37 mouse cellular contexts compared by ENCODE assay signal in the genomic region with DNA sequence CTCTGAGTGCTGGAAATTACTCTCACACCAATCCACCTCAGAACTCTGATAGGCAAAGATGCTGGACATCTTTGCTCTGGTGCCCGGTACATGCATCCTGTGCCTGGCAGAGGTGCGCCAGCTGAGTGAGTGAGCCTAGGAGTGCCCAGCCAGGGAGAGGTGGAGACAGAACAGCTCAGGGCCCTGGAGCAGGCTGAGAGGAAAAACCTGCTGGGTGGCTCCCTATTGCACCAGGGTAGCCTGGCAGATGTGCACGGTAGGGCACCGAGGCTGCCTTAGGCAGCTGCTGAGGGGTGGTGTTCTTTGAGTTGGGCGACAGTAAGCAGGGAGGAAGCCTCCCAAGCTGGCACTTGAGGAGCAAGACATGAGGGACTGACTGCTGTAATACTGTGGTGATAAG. TPM values are rescaled to one million over a fixed set of nuclear protein-coding genes. Genes with fewer than 3 reads are reported as not detected.
A peak's percentile ranks its signal among the peaks of the same experiment; 100 is the strongest.
DNase-seq lines count a peak whose midpoint lies in the region; ATAC-seq and TF ChIP-seq lines count a peak whose summit lies in the region.
"Had no signal": no experiment of that assay in that cellular context is flagged by ENCODE, and none has a peak within 500 bp of the region (broad histone marks: within the 10 kb centered on the region; RNA-seq: fewer than 3 reads in every experiment).

Gene Acer1 (minus strand): TSS at position 114 of the 400 bp plus-strand sequence.

- H3K9ac ChIP-seq in heart, embryonic 12.5 days: no peak within 1 kb of the TSS
- no peak within 1 kb of the TSS for H3K9ac ChIP-seq in intestine, postnatal 0 days (ENCODE audit: low read depth, low read length)
- no peak within 1 kb of the TSS for H3K9ac ChIP-seq in stomach, embryonic 16.5 days (ENCODE audit: low read length)
- H3K9ac ChIP-seq: forebrain, postnatal 0 days; heart, embryonic 13.5 days; hindbrain, embryonic 12.5 days; liver, embryonic 15.5 days; lung, embryonic 14.5 days; neural tube, embryonic 12.5 days had no signal

- peak; percentile 86 for DNase-seq in heart, adult 11 months
- DNase-seq in gonadal fat pad, adult 2 months (ENCODE audit: low read depth): peak; percentile 58
- DNase-seq in spleen, postnatal 4 days (ENCODE audit: low spot score in 2 of 2): no peak
- DNase-seq: adrenal gland, postnatal 36 days; cerebellum, adult 2 months; cerebellum, postnatal 14 days; forebrain, postnatal 0 days; gastrocnemius, postnatal 10 days; heart, adult 18-20 months; heart, postnatal 36 days; kidney, adult 11 months; left cerebral cortex, postnatal 4 days; liver; lung, embryonic 14.5 days; lung, postnatal 14 days; right cerebral cortex, adult 18-20 months; thymus, postnatal 14 days had no signal

- no peaks in the 10 kb centered on the region for H3K9me3 ChIP-seq in heart, embryonic 12.5 days (replicated peaks)
- H3K9me3 ChIP-seq in intestine, postnatal 0 days (ENCODE audit: control insufficient read depth): no peaks in the 10 kb centered on the region
- no peaks in the 10 kb centered on the region for H3K9me3 ChIP-seq in stomach, embryonic 16.5 days (replicated peaks; ENCODE audit: control insufficient read depth, low read length)
- H3K9me3 ChIP-seq: forebrain, embryonic 10.5 days; heart, embryonic 13.5 days; hindbrain, embryonic 12.5 days; liver, embryonic 15.5 days; neural tube, embryonic 12.5 days had no signal

- H3K4me1 ChIP-seq in heart, embryonic 12.5 days (replicated peaks): no peaks in the 10 kb centered on the region
- peaks cover 3% of the 10 kb centered on the region; the same call in 1 of the 2 replicates for H3K4me1 ChIP-seq in intestine, postnatal 0 days (replicated peaks; ENCODE audit: control insufficient read depth, insufficient read depth, low read length)
- no peaks in the 10 kb centered on the region for H3K4me1 ChIP-seq in stomach, embryonic 16.5 days (ENCODE audit: control insufficient read depth, insufficient read depth, low read length)
- H3K4me1 ChIP-seq: forebrain, embryonic 10.5 days; heart, embryonic 13.5 days; hindbrain, embryonic 12.5 days; neural tube, embryonic 12.5 days had no signal

- H3K27me3 ChIP-seq in heart, embryonic 12.5 days (replicated peaks): no peaks in the 10 kb centered on the region
- H3K27me3 ChIP-seq in intestine, postnatal 0 days (replicated peaks; ENCODE audit: control insufficient read depth, insufficient read depth, low read length): no peaks in the 10 kb centered on the region
- no peaks in the 10 kb centered on the region for H3K27me3 ChIP-seq in stomach, embryonic 16.5 days (ENCODE audit: control insufficient read depth, insufficient read depth, low read length)
- H3K27me3 ChIP-seq: hindbrain, embryonic 12.5 days; liver, embryonic 15.5 days; neural tube, embryonic 12.5 days had no signal

- ATAC-seq in heart, embryonic 12.5 days (ENCODE audit: insufficient number of reproducible peaks, low FRiP score): no peak
- ATAC-seq in intestine, postnatal 0 days: peak; percentile 37; the same call in 1 of the 2 replicates
- peak; percentile 25; the same call in 1 of the 2 replicates for ATAC-seq in stomach, embryonic 16.5 days (ENCODE audit: insufficient read depth, low FRiP score)
- ATAC-seq in erythroid progenitor cell, adult 5-6 weeks (replicated peaks; ENCODE audit: low FRiP score, poor library complexity, severe bottlenecking): no peak
- ATAC-seq: CD4-positive, CD25-positive, alpha-beta regulatory T cell, adult 4 months; forebrain, postnatal 0 days; hindbrain, postnatal 0 days; midbrain, embryonic 16.5 days had no signal

- 57% methylated on average over 5 of the region's 5 CpGs for WGBS in heart, embryonic 12.5 days
- 46% methylated on average over 5 of the region's 5 CpGs for WGBS in intestine, postnatal 0 days
- WGBS in stomach, embryonic 16.5 days: 73% methylated on average over 5 of the region's 5 CpGs

- no peak within 1 kb of the TSS for H3K27ac ChIP-seq in heart, embryonic 12.5 days (ENCODE audit: poor library complexity, severe bottlenecking)
- peak within 1 kb of the TSS; percentile 54; the same call in 1 of the 2 replicates for H3K27ac ChIP-seq in intestine, postnatal 0 days (ENCODE audit: low read depth, low read length)
- no peak within 1 kb of the TSS for H3K27ac ChIP-seq in stomach, embryonic 16.5 days (ENCODE audit: low read length)
- H3K27ac ChIP-seq: forebrain, embryonic 10.5 days; heart, embryonic 13.5 days; hindbrain, embryonic 12.5 days; hindbrain, postnatal 0 days; liver, embryonic 15.5 days; neural tube, embryonic 12.5 days had no signal

- H3K4me3 ChIP-seq in heart, embryonic 12.5 days: no peak within 1 kb of the TSS
- H3K4me3 ChIP-seq in intestine, postnatal 0 days (ENCODE audit: low read depth, low read length): no peak within 1 kb of the TSS
- no peak within 1 kb of the TSS for H3K4me3 ChIP-seq in stomach, embryonic 16.5 days (replicated peaks; ENCODE audit: low read length)
- H3K4me3 ChIP-seq: forebrain, embryonic 10.5 days; heart, embryonic 13.5 days; hindbrain, embryonic 12.5 days; liver, embryonic 15.5 days; myocyte; neural tube, embryonic 12.5 days had no signal

- no peaks in the 10 kb centered on the region for H3K36me3 ChIP-seq in heart, embryonic 12.5 days
- no peaks in the 10 kb centered on the region for H3K36me3 ChIP-seq in intestine, postnatal 0 days (ENCODE audit: control insufficient read depth, insufficient read depth)
- H3K36me3 ChIP-seq in stomach, embryonic 16.5 days (ENCODE audit: control insufficient read depth, insufficient read depth, low read length): no peaks in the 10 kb centered on the region
- H3K36me3 ChIP-seq: forebrain, embryonic 10.5 days; heart, embryonic 13.5 days; hindbrain, embryonic 12.5 days; liver, embryonic 15.5 days; neural tube, embryonic 12.5 days had no signal

- H3K4me2 ChIP-seq in heart, embryonic 12.5 days: no peak within 1 kb of the TSS
- peak within 1 kb of the TSS; percentile 43 for H3K4me2 ChIP-seq in intestine, postnatal 0 days (replicated peaks; ENCODE audit: low read depth)
- H3K4me2 ChIP-seq in stomach, embryonic 16.5 days (ENCODE audit: low read depth, low read length): no peak within 1 kb of the TSS
- H3K4me2 ChIP-seq: heart, embryonic 13.5 days; hindbrain, embryonic 12.5 days; liver, embryonic 15.5 days; lung, embryonic 14.5 days; midbrain, embryonic 11.5 days; neural tube, embryonic 12.5 days had no signal

- no peak for TF ChIP-seq CTCF in intestine, postnatal 0 days (IDR thresholded peaks at IDR 0.05; ENCODE audit: low read depth)

RNA-seq across cellular contexts. Expression of gene Acer1, which starts in this region (rescaled TPM):
- not detected in 2 replicates for polyA plus RNA-seq in heart, embryonic 12.5 days (2016; fragmentation: Nextera tagmentation; extraction: Ambion mirVana)
- polyA plus RNA-seq in gonadal fat pad, adult 2 months (2012; rRNA removed): not detected in 2 replicates
- polyA plus RNA-seq in intestine, postnatal 0 days (2015; fragmentation: Nextera tagmentation; extraction: Ambion mirVana): 0.44 and 0.65 TPM in 2 replicates
- polyA plus RNA-seq in stomach, embryonic 16.5 days (2015; fragmentation: Nextera tagmentation; extraction: Ambion mirVana): 0.46 and 1.0 TPM in 2 replicates
- not detected in 2 replicates for total RNA-seq in erythroid progenitor cell, adult 5-6 weeks (2015; ENCODE audit: low replicate concordance)
- total RNA-seq in erythroid progenitor cell, adult 5-6 weeks (2017; ENCODE audit: low replicate concordance): not detected in 2 replicates
- total RNA-seq: forebrain, postnatal 0 days; gastrocnemius, postnatal 10 days; heart, adult 18-20 months; heart, postnatal 36 days; hindbrain, postnatal 0 days; layer of hippocampus, adult 8-10 months; layer of hippocampus, postnatal 25 days; left cerebral cortex, adult 8-10 months; left cerebral cortex, postnatal 4 days had no signal
- polyA plus RNA-seq: cerebellum, adult 2 months; cortical plate, adult 2 months; forebrain, embryonic 10.5 days; forebrain, postnatal 0 days; heart, embryonic 13.5 days; hindbrain, embryonic 12.5 days; hindbrain, postnatal 0 days; kidney, embryonic 14.5 days; liver, embryonic 15.5 days; lung, embryonic 14.5 days; midbrain, embryonic 11.5 days; midbrain, embryonic 16.5 days; myocyte; neural tube, embryonic 12.5 days; stomach, embryonic 14.5 days had no signal

Comparison
In these comparisons a context has a peak if more than half of its experiments do, and no peak if none do; other contexts are left out.
1. Peak in DNase-seq in gonadal fat pad, adult 2 months; RNA of the gene not detected or under 1 TPM.
2. Peak in ATAC-seq, H3K27ac ChIP-seq and H3K4me2 ChIP-seq in intestine, postnatal 0 days; RNA of the gene not detected or under 1 TPM.